Mouse (Mus musculus): ENCODE results near the gene Rnf208. TPM values are rescaled to one million over a fixed set of nuclear protein-coding genes. Genes with fewer than 3 reads are reported as not detected.
A peak's percentile ranks its signal among the peaks of the same experiment; 100 is the strongest.

Rnf208 gene
- polyA plus RNA-seq, 1 experiment, result 9.0 TPM

GRCm38 (mm10) chr2:25278928-25279882, 37.1 kb downstream of the Rnf208 start:
- DNase-seq (ENCODE audit: low read depth), result no peak

- DNase-seq (ENCODE audit: low read depth), result peak; percentile 89
Measured at GRCm38 (mm10) chr2:25285551-25285950, 43.5 kb downstream of the Rnf208 start.

- no peak for DNase-seq (ENCODE audit: low read depth)
Measured at GRCm38 (mm10) chr2:25286314-25286713, 44.3 kb downstream of the Rnf208 start.

GRCm38 (mm10) chr2:25286837-25287636, 45.0 kb downstream of the Rnf208 start:
- peak; percentile 66 for DNase-seq (ENCODE audit: low read depth)

- DNase-seq (ENCODE audit: low read depth), result no peak
Measured at GRCm38 (mm10) chr2:25287927-25288649, 46.0 kb downstream of the Rnf208 start, which contains the start of gene Tmem210. Gene Tmem210, plus strand, starts transcription at chr2:25288145.

GRCm38 (mm10) chr2:25288734-25289345, 46.8 kb downstream of the Rnf208 start:
- DNase-seq (ENCODE audit: low read depth), result no peak

- no peak for DNase-seq (ENCODE audit: low read depth)
Measured at GRCm38 (mm10) chr2:25289651-25290050, 47.6 kb downstream of the Rnf208 start, which contains the start of gene Lrrc26. Gene Lrrc26, plus strand, starts transcription at chr2:25289915.

- DNase-seq (ENCODE audit: low read depth), result no peak
Measured at GRCm38 (mm10) chr2:25290101-25290815, 48.2 kb downstream of the Rnf208 start.

GRCm38 (mm10) chr2:25290816-25291130, 48.7 kb downstream of the Rnf208 start:
- DNase-seq (ENCODE audit: low read depth), result no peak

GRCm38 (mm10) chr2:25291184-25292053, 49.4 kb downstream of the Rnf208 start:
- DNase-seq (ENCODE audit: low read depth), result no peak

GRCm38 (mm10) chr2:25292054-25292544, 50.0 kb downstream of the Rnf208 start:
- no peak for DNase-seq (ENCODE audit: low read depth)

GRCm38 (mm10) chr2:25292856-25293255, 50.8 kb downstream of the Rnf208 start:
- DNase-seq (ENCODE audit: low read depth), result no peak

- DNase-seq (ENCODE audit: low read depth), result no peak
Measured at GRCm38 (mm10) chr2:25293706-25294105, 51.7 kb downstream of the Rnf208 start.

Other genes with a start within 250 kb of the Rnf208 start
- gene Nsmf, start 187.9 kb upstream of the Rnf208 start, polyA plus RNA-seq (2012; rRNA removed), result 272 and 279 TPM in 2 replicates
- 1.8 and 2.3 TPM in 2 replicates for gene Entpd8, start 162.0 kb upstream of the Rnf208 start, polyA plus RNA-seq (2012; rRNA removed)
- gene Noxa1, start 147.1 kb upstream of the Rnf208 start, polyA plus RNA-seq (2012; rRNA removed), result 0.30 and 0.34 TPM in 2 replicates
- gene Nrarp, start 61.5 kb upstream of the Rnf208 start, polyA plus RNA-seq (2012; rRNA removed), result 16.6 and 20.4 TPM in 2 replicates
- gene Tor4a, start 45.4 kb upstream of the Rnf208 start, polyA plus RNA-seq (2012; rRNA removed), result 41.2 and 42.5 TPM in 2 replicates
- 57.5 and 77.6 TPM in 2 replicates for gene Nelfb, start 30.8 kb upstream of the Rnf208 start, polyA plus RNA-seq (2012; rRNA removed)
- 0.74 and 0.93 TPM in 2 replicates for gene Stpg3, start 27.6 kb upstream of the Rnf208 start, polyA plus RNA-seq (2012; rRNA removed)
- gene Fam166a, start 23.5 kb upstream of the Rnf208 start, polyA plus RNA-seq (2012; rRNA removed), result 1.8 and 3.4 TPM in 2 replicates
- 468 and 584 TPM in 2 replicates for gene Tubb4b, start 17.6 kb upstream of the Rnf208 start, polyA plus RNA-seq (2012; rRNA removed)
- gene Slc34a3, start 7.9 kb upstream of the Rnf208 start, polyA plus RNA-seq (2012; rRNA removed), result not detected in 2 replicates
- 0.04 and 0.09 TPM in 2 replicates for gene Rnf224, start 5.5 kb upstream of the Rnf208 start, polyA plus RNA-seq (2012; rRNA removed)
- 0.19 and 0.59 TPM in 2 replicates for gene Cysrt1, start 197 bp downstream of the Rnf208 start, polyA plus RNA-seq (2012; rRNA removed)
- 23.2 and 23.7 TPM in 2 replicates for gene AL732309.1, start 4.6 kb downstream of the Rnf208 start, polyA plus RNA-seq (2012; rRNA removed)
- gene Tmem203, start 13.2 kb downstream of the Rnf208 start, polyA plus RNA-seq (2012; rRNA removed), result 63.3 and 66.2 TPM in 2 replicates
- 11.4 and 20.5 TPM in 2 replicates for gene Tprn, start 20.4 kb downstream of the Rnf208 start, polyA plus RNA-seq (2012; rRNA removed)
- 44.6 and 56.3 TPM in 2 replicates for gene Ssna1, start 30.2 kb downstream of the Rnf208 start, polyA plus RNA-seq (2012; rRNA removed)
- gene Anapc2, start 30.2 kb downstream of the Rnf208 start, polyA plus RNA-seq (2012; rRNA removed), result 119 and 122 TPM in 2 replicates
- gene Tmem210, start 45.9 kb downstream of the Rnf208 start, polyA plus RNA-seq (2012; rRNA removed), result 1.4 and 2.0 TPM in 2 replicates
- gene Lrrc26, start 47.7 kb downstream of the Rnf208 start, polyA plus RNA-seq (2012; rRNA removed), result 5.1 and 7.0 TPM in 2 replicates
- gene Grin1, start 76.9 kb downstream of the Rnf208 start, polyA plus RNA-seq (2012; rRNA removed), result 0.12 and 0.15 TPM in 2 replicates
- 11.2 and 25.1 TPM in 2 replicates for gene Man1b1, start 90.1 kb downstream of the Rnf208 start, polyA plus RNA-seq (2012; rRNA removed)
- gene Dpp7, start 114.1 kb downstream of the Rnf208 start, polyA plus RNA-seq (2012; rRNA removed), result 18.1 and 28.0 TPM in 2 replicates
- gene Uap1l1, start 123.4 kb downstream of the Rnf208 start, polyA plus RNA-seq (2012; rRNA removed), result 38.0 and 38.6 TPM in 2 replicates
- 3.0 and 4.3 TPM in 2 replicates for gene Sapcd2, start 130.1 kb downstream of the Rnf208 start, polyA plus RNA-seq (2012; rRNA removed)
- gene Entpd2, start 153.6 kb downstream of the Rnf208 start, polyA plus RNA-seq (2012; rRNA removed), result 64.7 and 75.2 TPM in 2 replicates
- gene Npdc1, start 157.1 kb downstream of the Rnf208 start, polyA plus RNA-seq (2012; rRNA removed), result 140 and 154 TPM in 2 replicates
- 0.47 and 0.57 TPM in 2 replicates for gene Fut7, start 181.0 kb downstream of the Rnf208 start, polyA plus RNA-seq (2012; rRNA removed)
- gene Abca2, start 186.4 kb downstream of the Rnf208 start, polyA plus RNA-seq (2012; rRNA removed), result 187 and 437 TPM in 2 replicates
- 103 and 188 TPM in 2 replicates for gene Clic3, start 214.6 kb downstream of the Rnf208 start, polyA plus RNA-seq (2012; rRNA removed)
- 124 and 139 TPM in 2 replicates for gene Paxx, start 218.8 kb downstream of the Rnf208 start, polyA plus RNA-seq (2012; rRNA removed)
- gene Ptgds, start 227.8 kb downstream of the Rnf208 start, polyA plus RNA-seq (2012; rRNA removed), result 1,300 and 1,863 TPM in 2 replicates

All from gonadal fat pad, adult 2 months (tissue).